Mouse (Mus musculus): ENCODE data around the gene Olfr1494. TPM values are rescaled to one million over a fixed set of nuclear protein-coding genes. Genes with fewer than 3 reads are reported as not detected.

The Olfr1494 gene
- total RNA-seq (2021) = not detected
- long read RNA-seq, experiment 1 = 0 reads
- long read RNA-seq, experiment 2 = 0 reads

- DNase-seq = no peak
Observed at GRCm38 (mm10) chr19:13739428-13739827, at the start of gene Olfr1494. Gene Olfr1494 (plus strand): TSS chr19:13739728.

- DNase-seq = no peak
Observed at GRCm38 (mm10) chr19:13696968-13697367, 42.6 kb upstream of the Olfr1494 start, which contains the start of gene Olfr1491. Gene Olfr1491 (plus strand): TSS chr19:13697268.

GRCm38 (mm10) chr19:13722978-13723377 lies 16.6 kb upstream of the Olfr1494 start, which contains the start of gene Olfr1493-ps1:
Gene Olfr1493-ps1 (plus strand): TSS chr19:13723278.
- DNase-seq = no peak

- no peak for DNase-seq
Observed at GRCm38 (mm10) chr19:13749366-13749765, 9.8 kb downstream of the Olfr1494 start.

GRCm38 (mm10) chr19:13764306-13764705 lies 24.8 kb downstream of the Olfr1494 start, which contains the start of gene Olfr1495:
Gene Olfr1495 (plus strand): TSS chr19:13764606.
- DNase-seq = no peak

- no peak for DNase-seq
Observed at GRCm38 (mm10) chr19:13768565-13769276, 29.2 kb downstream of the Olfr1494 start.

GRCm38 (mm10) chr19:13777578-13777977 lies 38.0 kb downstream of the Olfr1494 start, which contains the start of gene Olfr1496:
Gene Olfr1496 (plus strand): TSS chr19:13777878.
- DNase-seq = no peak

- no peak for DNase-seq
Observed at GRCm38 (mm10) chr19:13798102-13798501, 58.6 kb downstream of the Olfr1494 start, which contains the start of gene Olfr1497. Gene Olfr1497 (minus strand): TSS chr19:13798202.

Other genes starting within 250 kb of the Olfr1494 start
- not detected for gene Olfr1477, start 239.2 kb upstream of the Olfr1494 start, total RNA-seq (2021)
- gene Olfr1480, start 211.8 kb upstream of the Olfr1494 start, total RNA-seq (2021) = not detected
- gene Olfr1484, start 156.2 kb upstream of the Olfr1494 start, total RNA-seq (2021) = not detected
- not detected for gene Olfr1487, start 122.4 kb upstream of the Olfr1494 start, total RNA-seq (2021)
- gene Olfr1489, start 108.1 kb upstream of the Olfr1494 start, total RNA-seq (2021) = not detected
- not detected for gene Olfr1490, start 88.6 kb upstream of the Olfr1494 start, total RNA-seq (2021)
- not detected for gene Olfr1491, start 42.5 kb upstream of the Olfr1494 start, total RNA-seq (2021)
- gene Olfr1493-ps1, start 16.4 kb upstream of the Olfr1494 start, total RNA-seq (2021) = not detected
- not detected for gene Olfr1495, start 24.9 kb downstream of the Olfr1494 start, total RNA-seq (2021)
- gene Olfr1496, start 38.1 kb downstream of the Olfr1494 start, total RNA-seq (2021) = not detected
- gene Olfr1497, start 58.5 kb downstream of the Olfr1494 start, total RNA-seq (2021) = not detected
- not detected for gene Olfr1499, start 79.7 kb downstream of the Olfr1494 start, total RNA-seq (2021)
- gene Olfr1500, start 90.8 kb downstream of the Olfr1494 start, total RNA-seq (2021) = not detected
- not detected for gene Olfr1501, start 111.0 kb downstream of the Olfr1494 start, total RNA-seq (2021)
- gene Olfr1502, start 122.1 kb downstream of the Olfr1494 start, total RNA-seq (2021) = not detected
- not detected for gene Olfr1504, start 158.2 kb downstream of the Olfr1494 start, total RNA-seq (2021)
- not detected for gene Olfr1505, start 173.8 kb downstream of the Olfr1494 start, total RNA-seq (2021)

Data from gastrocnemius, postnatal 25 days (tissue).